Mouse (Mus musculus) myocyte (in vitro differentiated cells): ENCODE measurements around the gene Plk3.

ENCODE experiments used
- E2F4 ChIP-seq: IDR thresholded peaks from one replicate; pipeline ENCODE4 v1.6.1; 2011; ENCODE audit warnings: mild to moderate bottlenecking, control low read depth, moderate library complexity; ENCODE audit not compliant: insufficient read depth
- MYOG ChIP-seq, 3 experiments: IDR thresholded peaks; one replicate each; pipeline ENCODE4 v1.6.1; 2011; ENCODE audit warnings: control low read depth in 2 of 3, low read depth in 2 of 3, mild to moderate bottlenecking in 2 of 3; ENCODE audit not compliant: insufficient read length in 2 of 3, control insufficient read depth in 1 of 3, insufficient read depth in 1 of 3
- POLR2A ChIP-seq: IDR thresholded peaks from one replicate; pipeline ENCODE4 v1.6.1; 2011; ENCODE audit warnings: low read depth, mild to moderate bottlenecking, control low read depth, moderate library complexity; ENCODE audit not compliant: insufficient read length
- POLR2AphosphoS2 ChIP-seq: IDR thresholded peaks from one replicate; pipeline ENCODE4 v1.6.1; 2011; ENCODE audit warnings: low read depth, control low read depth; ENCODE audit not compliant: insufficient read length
- REST ChIP-seq: IDR thresholded peaks from one replicate; pipeline ENCODE4 v1.6.1; 2011; ENCODE audit warnings: mild to moderate bottlenecking, control low read depth, moderate library complexity; ENCODE audit not compliant: insufficient read depth, insufficient read length
- TCF12 ChIP-seq: IDR thresholded peaks from one replicate; pipeline ENCODE4 v1.6.1; 2011; ENCODE audit warnings: mild to moderate bottlenecking, control low read depth; ENCODE audit not compliant: poor library complexity, insufficient read depth, severe bottlenecking
- TCF3 ChIP-seq: IDR thresholded peaks from one replicate; pipeline ENCODE4 v1.6.1; 2011; ENCODE audit warnings: low read depth, control low read depth; ENCODE audit not compliant: insufficient read length
- USF1 ChIP-seq: IDR thresholded peaks from one replicate; pipeline ENCODE4 v1.6.1; 2011; ENCODE audit warnings: low read depth, mild to moderate bottlenecking, control low read depth, moderate library complexity

DNA sequence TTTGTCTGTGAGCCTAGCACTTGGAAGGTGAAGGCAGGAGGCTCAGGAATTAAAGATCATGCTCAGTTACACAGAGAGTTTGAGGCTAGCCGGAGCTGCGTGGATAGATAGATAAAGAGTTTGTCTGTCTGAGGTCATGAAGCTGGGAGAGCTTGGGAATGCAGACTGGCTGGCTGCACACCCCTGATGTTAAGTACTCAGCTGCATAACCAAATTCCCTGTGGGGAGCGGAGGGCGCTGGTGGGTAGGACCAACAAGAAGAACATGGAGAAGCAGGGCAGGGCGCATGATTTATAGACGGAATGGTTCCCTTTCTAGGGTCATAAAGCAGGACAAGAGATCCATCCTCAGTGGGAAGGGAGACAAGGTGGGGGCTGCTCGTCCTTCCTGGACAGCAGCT lies 9.3 kb upstream of the Plk3 start:
- TF ChIP-seq USF1 (no peak), POLR2AphosphoS2 (no peak), TCF12 (no peak), POLR2A (no peak), E2F4 (no peak), REST (no peak), TCF3 (no peak), MYOG (IDR thresholded peaks at IDR 0.05; ENCODE audit: control insufficient read depth in 1 of 3, insufficient read depth in 1 of 3, insufficient read length in 2 of 3, low read depth in 2 of 3) (no peak)
